ENCODE assay signal across 10 mouse cellular contexts in genomic region chr15:12232429-12232828, GRCm38 (mm10). TPM values are rescaled to one million over a fixed set of nuclear protein-coding genes. Genes with fewer than 3 reads are reported as not detected.
DNase-seq lines count a peak whose midpoint lies in the region; ATAC-seq and TF ChIP-seq lines count a peak whose summit lies in the region.
"Had no signal": no experiment of that assay in that cellular context is flagged by ENCODE, and none has a peak within 500 bp of the region (broad histone marks: within the 10 kb centered on the region; RNA-seq: fewer than 3 reads in every experiment).

No protein-coding gene starts in this region.

- intact Hi-C loops in left cerebral cortex, adult 2 months (cut with DNase I), result no loop called here
- intact Hi-C loops in left cerebral cortex, postnatal 10 days (cut with DNase I), result no loop called here

- ATAC-seq in limb, embryonic 15.5 days (ENCODE audit: insufficient number of reproducible peaks, low FRiP score, low TSS enrichment, low read depth), result no peak
- ATAC-seq in stomach, embryonic 14.5 days (ENCODE audit: insufficient number of reproducible peaks, insufficient read depth, low FRiP score, low read depth), result peak; percentile 83
- ATAC-seq: forebrain, embryonic 14.5 days had no signal

- peaks cover 52% of the 10 kb centered on the region for H3K4me1 ChIP-seq in heart, embryonic 10.5 days
- peaks cover 11% of the 10 kb centered on the region for H3K4me1 ChIP-seq in limb, embryonic 15.5 days
- peaks cover 17% of the 10 kb centered on the region for H3K4me1 ChIP-seq in stomach, embryonic 14.5 days (ENCODE audit: control insufficient read depth, insufficient read depth, low read length)

- WGBS in heart, embryonic 10.5 days, result 62% methylated on average over 11 of the region's 11 CpGs
- 62% methylated on average over 11 of the region's 11 CpGs for WGBS in limb, embryonic 15.5 days
- 54% methylated on average over 11 of the region's 11 CpGs for WGBS in stomach, embryonic 14.5 days

- no peaks in the 10 kb centered on the region for H3K9me3 ChIP-seq in heart, embryonic 10.5 days
- no peaks in the 10 kb centered on the region for H3K9me3 ChIP-seq in limb, embryonic 15.5 days
- no peaks in the 10 kb centered on the region for H3K9me3 ChIP-seq in stomach, embryonic 14.5 days (ENCODE audit: control insufficient read depth, low read depth, low read length)

- H3K36me3 ChIP-seq in heart, embryonic 10.5 days, result peaks cover 50% of the 10 kb centered on the region
- H3K36me3 ChIP-seq in limb, embryonic 15.5 days, result peaks cover 46% of the 10 kb centered on the region
- peaks cover 15% of the 10 kb centered on the region for H3K36me3 ChIP-seq in stomach, embryonic 14.5 days (ENCODE audit: control insufficient read depth, insufficient read depth, low read length)

- TF ChIP-seq CTCF in left cerebral cortex, adult 2 months (IDR thresholded peaks at IDR 0.05), result no peak

- no peak overlapping the region for H3K4me2 ChIP-seq in limb, embryonic 15.5 days
- H3K4me2 ChIP-seq in stomach, embryonic 14.5 days (replicated peaks; ENCODE audit: low read depth, low read length), result 0 out of 2 replicates have a peak overlapping the region, but pooled peaks have one; percentile 7

- H3K27ac ChIP-seq in heart, embryonic 10.5 days, result peak overlapping the region; percentile 42; the same call in 1 of the 2 replicates
- H3K27ac ChIP-seq in left cerebral cortex, adult 2 months, result peak overlapping the region; percentile 34
- peak overlapping the region; percentile 30 for H3K27ac ChIP-seq in limb, embryonic 15.5 days
- peak overlapping the region; percentile 63; the same call in 1 of the 2 replicates for H3K27ac ChIP-seq in stomach, embryonic 14.5 days (ENCODE audit: low read length)

- no peaks in the 10 kb centered on the region for H3K27me3 ChIP-seq in heart, embryonic 10.5 days (ENCODE audit: insufficient read depth, poor library complexity, severe bottlenecking)
- no peaks in the 10 kb centered on the region for H3K27me3 ChIP-seq in limb, embryonic 15.5 days
- no peaks in the 10 kb centered on the region for H3K27me3 ChIP-seq in stomach, embryonic 14.5 days (ENCODE audit: control insufficient read depth, insufficient read depth, low read length)

- H3K4me3 ChIP-seq in heart, embryonic 10.5 days, result no peak overlapping the region
- H3K4me3 ChIP-seq in left cerebral cortex, adult 2 months, result no peak overlapping the region
- no peak overlapping the region for H3K4me3 ChIP-seq in limb, embryonic 15.5 days
- no peak overlapping the region for H3K4me3 ChIP-seq in stomach, embryonic 14.5 days (ENCODE audit: low read depth, low read length)

- no peak for DNase-seq in heart, embryonic 10.5 days (ENCODE audit: low spot score)
- DNase-seq in heart, adult 8-10 months (ENCODE audit: low spot score), result no peak
- DNase-seq in left cerebral cortex, adult 2 months (ENCODE audit: extremely low spot score in 1 of 2, low spot score in 2 of 2), result no peak
- no peak for DNase-seq in left cerebral cortex, postnatal 10 days (ENCODE audit: extremely low spot score in 1 of 2, low spot score in 2 of 2)
- no peak for DNase-seq in thymus, postnatal 4 days
- DNase-seq in retina, postnatal 1 day, result no peak
- DNase-seq: cerebellum, postnatal 25 days had no signal

- H3K9ac ChIP-seq in limb, embryonic 15.5 days, result no peak overlapping the region
- no peak overlapping the region for H3K9ac ChIP-seq in stomach, embryonic 14.5 days (replicated peaks; ENCODE audit: low read depth, low read length)

RNA-seq across cellular contexts. Expression of gene Mtmr12, which starts 27.6 kb away (rescaled TPM):
- polyA plus RNA-seq in heart, embryonic 10.5 days (2016; fragmentation: Nextera tagmentation; extraction: Ambion mirVana), result 18.7 and 19.0 TPM in 2 replicates
- total RNA-seq in heart, adult 8-10 months (2022), result 10 to 100 TPM in 2 of 4 experiments, 1 to 10 TPM in 2; 6.8 to 11.1 (median 9.0) TPM
- 10 to 100 TPM; 54.9 to 55.6 TPM for total RNA-seq in left cerebral cortex, adult 2 months (2021)
- total RNA-seq in left cerebral cortex, postnatal 10 days (2021), result 10 to 100 TPM; 16.3 to 17.6 TPM
- 15.0 TPM in 2 replicates for polyA plus RNA-seq in limb, embryonic 15.5 days (2015; fragmentation: Nextera tagmentation; extraction: Ambion mirVana)
- polyA plus RNA-seq in stomach, embryonic 14.5 days (2014; fragmentation: Nextera tagmentation; extraction: Ambion mirVana), result 22.0 TPM in 2 replicates
